Mouse (Mus musculus) embryo, embryonic 11.5 days (tissue): ENCODE results near the gene Olfr69.
"Not testable (repeated sequence)": the region's sequence is repeated elsewhere in the genome, so short reads cannot be mapped to it uniquely, and the experiment has no call there.

ENCODE experiments used
- DNase-seq: peaks from one replicate; pipeline ENCODE4 v3.0.0-alpha.2; 2012; ENCODE audit warnings: low read depth, low spot score

The Olfr69 gene

GRCm38 (mm10) chr7:103771494-103771893 lies at the start of gene Olfr69:
TSS of gene Olfr69 (minus strand) at chr7:103771594.
- no peak for DNase-seq

GRCm38 (mm10) chr7:103815085-103815484 lies 43.7 kb upstream of the Olfr69 start:
- not testable (repeated sequence) for DNase-seq

- no peak for DNase-seq
Measured at GRCm38 (mm10) chr7:103813766-103814165, 42.4 kb upstream of the Olfr69 start, which contains the start of gene Hbb-bt. TSS of gene Hbb-bt (minus strand) at chr7:103813996.

GRCm38 (mm10) chr7:103813152-103813551 lies 41.8 kb upstream of the Olfr69 start:
- not testable (repeated sequence) for DNase-seq

GRCm38 (mm10) chr7:103812174-103812573 lies 40.8 kb upstream of the Olfr69 start:
- no peak for DNase-seq

GRCm38 (mm10) chr7:103811223-103811845 lies 39.9 kb upstream of the Olfr69 start:
- DNase-seq, result no peak

- no peak for DNase-seq
Measured at GRCm38 (mm10) chr7:103810746-103811145, 39.4 kb upstream of the Olfr69 start.

GRCm38 (mm10) chr7:103810296-103810695 lies 38.9 kb upstream of the Olfr69 start:
- no peak for DNase-seq

GRCm38 (mm10) chr7:103809801-103810155 lies 38.4 kb upstream of the Olfr69 start:
- no peak for DNase-seq

GRCm38 (mm10) chr7:103808971-103809800 lies 37.8 kb upstream of the Olfr69 start:
- no peak for DNase-seq

- not testable (repeated sequence) for DNase-seq
Measured at GRCm38 (mm10) chr7:103808120-103808519, 36.7 kb upstream of the Olfr69 start.

GRCm38 (mm10) chr7:103806856-103807255 lies 35.5 kb upstream of the Olfr69 start:
- DNase-seq, result peak; percentile 36

- DNase-seq, result no peak
Measured at GRCm38 (mm10) chr7:103792669-103793388, 21.4 kb upstream of the Olfr69 start.

GRCm38 (mm10) chr7:103791721-103792120 lies 20.3 kb upstream of the Olfr69 start, which contains the start of gene Olfr67:
TSS of gene Olfr67 (minus strand) at chr7:103791821.
- DNase-seq, result no peak

GRCm38 (mm10) chr7:103779598-103779997 lies 8.2 kb upstream of the Olfr69 start, which contains the start of gene Olfr68:
TSS of gene Olfr68 (minus strand) at chr7:103779698.
- no peak for DNase-seq

GRCm38 (mm10) chr7:103777652-103778051 lies 6.3 kb upstream of the Olfr69 start:
- not testable (repeated sequence) for DNase-seq

- not testable (repeated sequence) for DNase-seq
Measured at GRCm38 (mm10) chr7:103767687-103768086, 3.7 kb downstream of the Olfr69 start.

- DNase-seq, result not testable (repeated sequence)
Measured at GRCm38 (mm10) chr7:103762212-103762611, 9.2 kb downstream of the Olfr69 start.

GRCm38 (mm10) chr7:103757233-103757632 lies 14.2 kb downstream of the Olfr69 start, which contains the start of gene Olfr630:
TSS of gene Olfr630 (minus strand) at chr7:103757333.
- DNase-seq, result no peak

GRCm38 (mm10) chr7:103744843-103745242 lies 26.6 kb downstream of the Olfr69 start, which contains the start of gene Olfr629:
TSS of gene Olfr629 (minus strand) at chr7:103744943.
- DNase-seq, result no peak

- no peak for DNase-seq
Measured at GRCm38 (mm10) chr7:103730074-103730473, 41.3 kb downstream of the Olfr69 start, which contains the start of gene Olfr628. TSS of gene Olfr628 (plus strand) at chr7:103730374.

- not testable (repeated sequence) for DNase-seq
Measured at GRCm38 (mm10) chr7:103716398-103716797, 55.0 kb downstream of the Olfr69 start.
